Mouse (Mus musculus) testis, adult 2 months (tissue): ENCODE measurements around the gene Gsg1l.

Source experiments
- CTCF ChIP-seq: fragments of 200-500 bp; IDR thresholded peaks from 2 replicates; pipeline ENCODE4 v1.5.1; 2012; ENCODE audit warnings: low read depth, mild to moderate bottlenecking, inconsistent platforms, low read length, moderate library complexity; ENCODE audit not compliant: control insufficient read depth, insufficient read depth, insufficient replicate concordance
- POLR2A ChIP-seq: fragments of 200-500 bp; IDR thresholded peaks from 2 replicates; pipeline ENCODE4 v1.6.1; 2012; ENCODE audit warnings: low read depth, mild to moderate bottlenecking, inconsistent platforms, low read length, moderate library complexity; ENCODE audit not compliant: control insufficient read depth

DNA sequence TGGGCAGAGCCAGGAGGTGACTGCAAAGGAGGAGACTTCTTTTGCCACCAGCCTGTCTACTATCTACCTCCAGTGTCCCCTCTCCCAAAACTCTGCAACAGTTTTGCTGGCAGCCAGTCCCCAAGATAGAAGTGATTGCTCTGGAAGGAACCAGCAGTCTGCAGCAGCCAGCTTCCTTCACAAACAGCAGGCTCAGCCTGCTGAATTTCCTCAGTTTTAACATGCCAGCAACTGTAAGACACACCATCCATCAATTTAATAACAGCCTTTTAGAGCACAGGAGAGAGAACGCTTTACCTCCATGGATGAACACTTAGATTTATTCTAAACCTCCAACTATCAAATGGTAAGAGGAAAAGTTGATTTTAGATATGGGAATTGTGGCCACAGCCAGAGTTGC is 218.2 kb downstream of the Gsg1l start:
- TF ChIP-seq CTCF (no peak), POLR2A (no peak)
